Mouse (Mus musculus): ENCODE results near the gene Cd81.

- TF ChIP-seq CTCF (IDR thresholded peaks at IDR 0.05; ENCODE audit: control insufficient read depth, insufficient read depth, insufficient replicate concordance, low read depth, low read length): no peak
- no peak for TF ChIP-seq POLR2A (IDR thresholded peaks at IDR 0.05; ENCODE audit: control insufficient read depth, low read depth, low read length)
Measured at GRCm38 (mm10) chr7:143075394-143075793, 22.9 kb downstream of the Cd81 start.

Data from testis, adult 2 months (tissue).